Mouse (Mus musculus) hindbrain, embryonic 16.5 days (tissue): ENCODE data around the gene Gria3. TPM values are rescaled to one million over a fixed set of nuclear protein-coding genes. Genes with fewer than 3 reads are reported as not detected.

ENCODE experiments used
- ATAC-seq: fragments of 200-750 bp; cut with Nextera tagmentation; 2 replicates; pipeline ENCODE4 v1.8.0; 2017; ENCODE audit warnings: moderate TSS enrichment, moderate library complexity
- H3K27ac ChIP-seq: fragments of 300-500 bp; sonication (generic); 2 replicates; pipeline ENCODE4 v1.5.1; 2014; ENCODE audit warnings: low read depth, mild to moderate bottlenecking, control low read depth, low read length, moderate library complexity
- H3K27me3 ChIP-seq: fragments of 300-500 bp; sonication (generic); replicated peaks from 2 replicates; pipeline ENCODE4 v1.6.1; 2014; ENCODE audit warnings: low read length; ENCODE audit not compliant: control insufficient read depth, insufficient read depth
- H3K36me3 ChIP-seq: fragments of 300-500 bp; sonication (generic); 2 replicates; pipeline ENCODE4 v1.6.1; 2014; ENCODE audit warnings: mild to moderate bottlenecking, low read length, moderate library complexity, mixed read lengths; ENCODE audit not compliant: control insufficient read depth, insufficient read depth
- H3K4me1 ChIP-seq: fragments of 300-500 bp; sonication (generic); 2 replicates; pipeline ENCODE4 v1.6.1; 2014; ENCODE audit warnings: low read depth, low read length; ENCODE audit not compliant: control insufficient read depth, insufficient read depth
- H3K4me2 ChIP-seq: fragments of 300-500 bp; sonication (generic); 2 replicates; pipeline ENCODE4 v1.6.1; 2014; ENCODE audit warnings: mild to moderate bottlenecking, low read length, control low read depth, moderate library complexity
- H3K4me3 ChIP-seq: fragments of 300-500 bp; sonication (generic); 2 replicates; pipeline ENCODE4 v1.5.1; 2014; ENCODE audit warnings: mild to moderate bottlenecking, low read length, control low read depth, moderate library complexity
- H3K9ac ChIP-seq: fragments of 300-500 bp; sonication (generic); 2 replicates; pipeline ENCODE4 v1.6.1; 2014; ENCODE audit warnings: low read depth, mild to moderate bottlenecking, control low read depth, low read length, moderate library complexity
- H3K9me3 ChIP-seq: fragments of 300-500 bp; sonication (generic); 2 replicates; pipeline ENCODE4 v1.6.1; 2014; ENCODE audit warnings: mild to moderate bottlenecking, low read length, moderate library complexity; ENCODE audit not compliant: control insufficient read depth
- WGBS: fragments of 180-500 bp; shearing (Covaris S2); extraction: QIAGEN DNeasy Blood & Tissue Kit; methylation state at CpG from one replicate; pipeline ENCODE4 v1.1.7; 2014; 5-methylcytosine and 5-hydroxymethylcytosine counted together
- polyA plus RNA-seq: library from polyadenylated mRNA; unstranded; fragments of >200 nt; fragmentation: Nextera tagmentation; extraction: Ambion mirVana; gene quantifications from 2 replicates; pipeline ENCODE4 v1.2.1, GENCODE M21; 2015

The Gria3 gene
- polyA plus RNA-seq, 1 experiment from 2014 or later, result 20.5 TPM

DNA sequence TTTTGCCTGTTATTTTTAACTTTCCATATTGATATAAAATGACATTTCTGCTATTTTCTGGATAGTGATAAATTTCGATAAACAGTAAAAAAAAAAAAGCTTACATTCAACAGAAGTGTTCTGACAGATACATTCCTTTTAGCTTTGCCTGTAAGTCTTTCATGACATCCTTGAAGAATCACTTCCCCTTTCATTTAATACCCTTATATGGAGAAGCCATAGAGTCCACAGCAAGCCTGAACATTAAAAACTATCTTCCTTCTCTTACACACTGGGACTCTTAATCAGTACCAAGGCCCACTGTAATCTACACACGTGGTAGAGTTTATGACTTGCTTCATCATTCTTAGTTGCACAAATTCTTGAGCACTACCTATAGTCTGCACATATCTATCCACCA is 131.9 kb downstream of the Gria3 start:
- Histone ChIP-seq H3K4me3 (no peak overlapping the region), H3K27me3 (no peaks in the 10 kb centered on the region), H3K27ac (no peak overlapping the region), H3K9me3 (no peaks in the 10 kb centered on the region), H3K4me1 (no peaks in the 10 kb centered on the region), H3K9ac (no peak overlapping the region), H3K4me2 (no peak overlapping the region), H3K36me3 (no peaks in the 10 kb centered on the region)
- WGBS, result 82% methylated on average over 2 of the region's 2 CpGs
- no peak for ATAC-seq

- Histone ChIP-seq H3K27me3 (no peaks in the 10 kb centered on the region), H3K36me3 (no peaks in the 10 kb centered on the region), H3K4me3 (no peak overlapping the region), H3K9ac (no peak overlapping the region), H3K4me1 (no peaks in the 10 kb centered on the region), H3K27ac (no peak overlapping the region), H3K9me3 (no peaks in the 10 kb centered on the region), H3K4me2 (no peak overlapping the region)
- 71% methylated on average over 2 of the region's 2 CpGs for WGBS
- ATAC-seq, result no peak
These were observed 135.2 kb downstream of the Gria3 start for GRCm38 (mm10) chrX:41535886-41536285.

DNA sequence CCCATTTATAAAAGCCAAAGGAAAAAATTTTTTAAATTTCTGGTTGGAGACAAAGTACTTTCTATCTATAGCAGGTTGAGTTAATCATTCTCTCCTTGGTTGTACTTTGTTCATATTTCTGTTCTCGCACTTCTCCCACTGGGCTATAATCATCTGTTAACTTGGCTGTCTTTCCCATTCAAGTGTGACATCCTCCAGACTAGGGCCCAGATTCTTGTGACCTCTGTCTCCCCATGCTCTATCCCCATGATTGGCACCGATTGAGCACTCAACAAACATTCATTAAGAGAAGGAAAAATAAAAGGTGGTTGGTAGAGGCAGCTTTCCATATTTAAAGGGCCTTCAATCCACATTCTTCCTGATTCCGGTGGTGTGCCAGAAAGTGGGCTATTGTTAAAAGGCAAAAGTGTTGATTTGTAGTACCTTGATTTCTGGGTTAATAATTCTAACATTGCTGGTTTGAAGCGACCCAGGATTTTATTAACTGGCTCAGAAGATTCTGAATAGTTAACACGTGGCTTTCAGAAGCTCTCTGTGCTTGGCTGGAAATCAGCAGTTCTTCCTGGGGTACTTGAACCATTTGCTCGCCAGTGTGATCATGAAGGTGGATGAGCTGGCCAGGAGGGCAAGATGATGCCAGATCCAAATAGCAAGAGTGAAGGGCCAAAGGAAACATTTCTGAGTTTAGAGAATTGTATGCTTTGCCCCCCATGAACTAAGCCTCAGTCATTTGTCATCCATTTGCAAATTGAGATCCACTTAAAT is 161.8 kb downstream of the Gria3 start:
- no peak overlapping the region for H3K9ac ChIP-seq
- H3K4me2 ChIP-seq, result no peak overlapping the region
- no peak overlapping the region for H3K27ac ChIP-seq
- no peak for ATAC-seq
- no peaks in the 10 kb centered on the region for H3K9me3 ChIP-seq
- H3K4me1 ChIP-seq, result no peaks in the 10 kb centered on the region
- no peaks in the 10 kb centered on the region for H3K27me3 ChIP-seq
- WGBS, result 61% methylated on average over 6 of the region's 6 CpGs
- no peak overlapping the region for H3K4me3 ChIP-seq
- no peaks in the 10 kb centered on the region for H3K36me3 ChIP-seq

GRCm38 (mm10) chrX:41564898-41565297 is 164.2 kb downstream of the Gria3 start:
- H3K4me1 ChIP-seq, result no peaks in the 10 kb centered on the region

DNA sequence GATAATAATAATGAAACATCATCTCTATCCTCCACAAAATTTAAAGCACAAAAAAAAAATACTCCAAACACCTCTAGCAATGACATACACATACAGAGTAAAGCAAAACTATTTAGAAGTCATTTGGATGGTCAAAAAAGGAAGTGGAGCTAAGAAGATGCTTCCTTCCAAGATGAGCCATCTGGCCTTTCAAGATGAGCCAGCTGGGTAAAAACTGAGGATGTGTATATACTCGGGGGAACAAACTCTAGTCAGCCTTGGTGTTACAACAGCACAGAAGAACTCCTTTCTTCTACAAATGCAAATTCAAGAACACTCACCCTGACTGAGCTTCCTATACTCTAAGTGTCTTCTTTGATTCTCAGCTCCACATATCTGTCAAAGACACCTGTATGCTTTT is 172.4 kb downstream of the Gria3 start:
- Histone ChIP-seq H3K4me2 (no peak overlapping the region), H3K27me3 (no peaks in the 10 kb centered on the region), H3K9ac (no peak overlapping the region), H3K4me3 (no peak overlapping the region), H3K4me1 (no peaks in the 10 kb centered on the region), H3K27ac (no peak overlapping the region), H3K9me3 (no peaks in the 10 kb centered on the region), H3K36me3 (no peaks in the 10 kb centered on the region)
- WGBS, result 67% methylated on average over 1 of the region's 1 CpGs
- no peak for ATAC-seq

More at GRCm38 (mm10) chrX:41564898-41565297, 164.2 kb downstream of the Gria3 start:
- H3K27ac ChIP-seq, result no peak overlapping the region
- no peak overlapping the region for H3K4me3 ChIP-seq
- H3K36me3 ChIP-seq, result no peaks in the 10 kb centered on the region
- no peaks in the 10 kb centered on the region for H3K9me3 ChIP-seq
- no peaks in the 10 kb centered on the region for H3K27me3 ChIP-seq
- H3K9ac ChIP-seq, result no peak overlapping the region
- no peak overlapping the region for H3K4me2 ChIP-seq
- 87% methylated on average over 2 of the region's 2 CpGs for WGBS
- ATAC-seq, result no peak

DNA sequence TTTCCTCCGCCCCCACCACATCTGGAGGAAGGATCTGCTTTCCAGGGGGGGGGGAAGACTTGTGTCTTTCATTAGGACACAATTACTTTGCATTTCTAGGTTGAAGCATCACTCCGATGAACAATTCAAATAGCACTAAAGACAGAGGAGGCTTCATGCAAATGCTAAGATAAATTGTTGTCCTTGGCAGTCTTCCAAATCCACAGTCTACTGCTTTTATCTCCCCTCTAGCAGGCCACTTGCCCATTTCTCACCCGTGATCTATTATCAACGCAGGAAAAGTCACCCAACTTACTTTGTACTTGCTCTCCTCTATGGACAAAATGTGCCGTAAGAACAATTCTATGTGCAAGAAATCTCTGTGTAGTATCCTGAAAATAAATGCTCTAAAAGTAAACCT is 178.1 kb downstream of the Gria3 start:
- Histone ChIP-seq H3K4me2 (no peak overlapping the region), H3K4me3 (no peak overlapping the region), H3K27ac (no peak overlapping the region), H3K9ac (no peak overlapping the region), H3K27me3 (no peaks in the 10 kb centered on the region), H3K4me1 (no peaks in the 10 kb centered on the region), H3K9me3 (no peaks in the 10 kb centered on the region), H3K36me3 (no peaks in the 10 kb centered on the region)
- WGBS, result 57% methylated on average over 5 of the region's 5 CpGs
- no peak for ATAC-seq

DNA sequence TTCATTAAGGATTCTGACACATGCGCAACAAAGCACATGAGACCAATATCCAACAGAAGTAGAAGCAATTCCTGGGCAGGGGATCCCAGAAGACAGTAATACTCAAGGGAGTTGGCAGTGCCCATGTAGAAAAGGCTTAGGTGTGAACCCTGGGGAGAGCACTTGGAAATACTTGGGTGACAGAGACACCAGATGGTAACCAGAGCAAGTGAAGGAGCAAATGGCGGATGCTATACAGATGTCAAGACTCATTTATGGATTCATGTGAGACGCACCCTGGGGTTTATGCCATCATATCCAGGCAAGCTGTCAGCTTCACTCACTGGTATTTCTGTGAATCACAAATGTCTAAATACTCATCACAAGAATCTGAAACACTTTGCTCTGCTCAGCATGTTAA is 187.0 kb downstream of the Gria3 start:
- Histone ChIP-seq H3K4me3 (no peak overlapping the region), H3K36me3 (no peaks in the 10 kb centered on the region), H3K27me3 (no peaks in the 10 kb centered on the region), H3K9me3 (no peaks in the 10 kb centered on the region), H3K4me1 (no peaks in the 10 kb centered on the region), H3K9ac (no peak overlapping the region), H3K4me2 (no peak overlapping the region), H3K27ac (no peak overlapping the region)
- ATAC-seq, result no peak
- 84% methylated on average over 3 of the region's 3 CpGs for WGBS

- no peaks in the 10 kb centered on the region for H3K4me1 ChIP-seq
- WGBS, result 81% methylated on average over 1 of the region's 1 CpGs
- no peaks in the 10 kb centered on the region for H3K27me3 ChIP-seq
- H3K9ac ChIP-seq, result no peak overlapping the region
- no peak overlapping the region for H3K27ac ChIP-seq
- H3K4me3 ChIP-seq, result no peak overlapping the region
- no peak overlapping the region for H3K4me2 ChIP-seq
- no peaks in the 10 kb centered on the region for H3K9me3 ChIP-seq
- ATAC-seq, result no peak
- H3K36me3 ChIP-seq, result no peaks in the 10 kb centered on the region
These were observed 206.5 kb downstream of the Gria3 start for GRCm38 (mm10) chrX:41607181-41607580.

- H3K4me3 ChIP-seq, result no peak overlapping the region
- ATAC-seq, result peak; percentile 52; the same call in 1 of the 2 replicates
- WGBS, result 33% methylated on average over 2 of the region's 2 CpGs
These were observed 214.3 kb downstream of the Gria3 start for GRCm38 (mm10) chrX:41614920-41615319.

More at GRCm38 (mm10) chrX:41614920-41615319, 214.3 kb downstream of the Gria3 start:
- Histone ChIP-seq H3K9ac (no peak overlapping the region), H3K4me1 (no peaks in the 10 kb centered on the region), H3K27ac (no peak overlapping the region), H3K4me2 (no peak overlapping the region), H3K9me3 (no peaks in the 10 kb centered on the region), H3K36me3 (no peaks in the 10 kb centered on the region), H3K27me3 (no peaks in the 10 kb centered on the region)
